Mouse (Mus musculus) frontal cortex, postnatal 25 days (tissue): ENCODE measurements around the gene Arrdc2.
A peak's percentile ranks its signal among the peaks of the same experiment; 100 is the strongest.

Experiments used
- DNase-seq, 2 experiments: peaks; one replicate each; pipeline ENCODE4 v3.0.0; 2022; ENCODE audit warnings: low spot score in 2 of 2

The Arrdc2 gene

GRCm38 (mm10) chr8:70864712-70865221 is 25.2 kb upstream of the Arrdc2 start:
- no peak for DNase-seq

DNA sequence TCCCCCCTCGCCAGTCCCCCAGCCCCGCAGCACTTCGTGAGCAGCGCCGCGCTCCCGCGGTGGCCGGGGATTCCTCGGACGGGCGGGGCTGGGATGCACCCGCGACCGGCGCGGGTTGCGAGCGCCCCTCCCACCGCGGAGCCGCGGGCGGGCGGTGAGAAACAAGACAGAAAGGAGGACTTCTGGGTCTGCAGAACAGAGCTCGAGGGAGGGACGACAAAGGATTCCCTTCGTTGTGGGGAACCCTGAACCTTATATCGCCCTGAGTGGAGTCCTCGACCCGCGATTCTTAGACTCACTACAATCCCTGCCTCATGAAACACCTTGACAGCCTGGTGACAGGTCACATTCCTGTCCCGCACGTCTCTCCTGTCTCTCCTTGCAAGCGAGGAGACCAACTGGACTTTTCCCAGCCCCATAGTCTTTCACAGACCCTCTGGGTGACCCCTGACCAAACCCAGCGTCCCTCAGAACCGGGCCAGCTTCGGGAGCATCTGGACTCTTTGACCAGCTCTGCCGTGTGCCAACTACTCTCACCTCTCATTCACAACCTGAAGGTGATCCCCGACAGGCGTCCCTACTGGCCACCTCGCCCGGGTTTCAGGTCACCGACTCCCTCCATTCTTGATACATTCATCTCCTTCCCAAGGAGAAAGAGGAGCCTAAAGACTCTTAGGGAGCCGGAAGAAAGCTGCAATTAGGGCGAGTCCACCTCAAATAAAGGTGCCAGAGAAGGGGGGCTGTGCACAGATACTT is 24.6 kb upstream of the Arrdc2 start:
- no peak for DNase-seq

DNA sequence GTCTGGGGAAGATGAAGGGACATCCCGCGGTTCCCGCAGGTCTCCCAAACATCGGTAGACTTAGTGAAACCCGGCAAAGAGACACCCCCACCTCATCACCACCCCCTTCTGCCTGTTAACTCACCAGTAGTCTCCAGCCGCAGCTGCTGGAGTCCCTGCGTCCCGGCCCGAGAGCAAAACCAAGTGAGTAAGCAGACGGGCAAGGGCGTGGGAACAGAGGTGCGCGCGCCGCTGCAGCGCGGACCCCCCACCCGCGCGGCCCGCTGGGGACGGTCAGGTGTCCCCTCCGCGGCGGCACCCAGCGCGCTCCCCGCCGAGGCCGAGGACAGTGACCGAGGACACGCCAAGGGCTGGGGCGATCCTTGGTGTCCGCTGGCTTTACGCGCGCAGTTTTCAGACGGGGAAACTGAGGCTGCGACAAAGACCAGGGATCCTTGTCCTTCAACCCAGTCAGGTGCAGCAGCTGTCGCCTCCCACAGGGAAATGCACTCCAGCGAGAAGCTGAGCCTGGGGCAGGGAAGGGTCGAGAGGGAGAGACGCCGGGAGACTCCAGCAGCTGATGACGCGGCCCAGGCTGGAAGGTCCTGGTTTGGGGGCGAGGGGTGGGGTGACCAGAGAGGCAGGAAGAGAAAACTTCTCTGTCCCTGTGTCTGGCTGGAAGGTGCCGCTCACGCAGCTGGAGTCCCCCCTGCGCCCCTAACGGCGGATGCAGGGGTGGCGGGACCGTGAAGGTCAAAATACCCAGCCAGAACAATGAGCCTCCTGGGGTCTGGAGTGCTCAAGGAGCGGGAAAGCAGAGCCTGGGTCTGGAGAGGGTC is 23.5 kb upstream of the Arrdc2 start, which contains the start of gene Kcnn1:
Gene Kcnn1 (minus strand): TSS at position 435 of the 818 bp plus-strand sequence.
- no peak for DNase-seq

DNA sequence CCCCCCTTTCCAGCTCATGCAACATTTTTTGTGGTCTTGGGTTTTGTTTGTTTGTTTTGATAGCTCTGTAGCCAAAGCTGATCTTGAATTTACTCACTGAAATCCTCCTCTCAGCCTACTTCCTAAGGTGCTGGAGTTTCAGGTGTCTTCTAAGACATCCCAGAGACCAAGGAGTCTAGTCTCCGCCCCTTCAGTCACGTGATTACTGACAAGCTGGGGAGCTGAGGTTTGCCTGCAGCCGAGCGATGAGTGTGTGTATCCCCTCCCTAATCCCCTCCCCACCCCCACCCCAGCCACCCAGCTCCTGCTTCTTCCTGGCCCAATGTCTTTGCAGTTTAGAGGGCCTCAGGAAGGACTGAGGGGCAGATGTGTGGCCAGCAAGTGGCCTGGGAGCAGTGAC is 18.0 kb upstream of the Arrdc2 start:
- DNase-seq = no peak

- no peak for DNase-seq
Measured at GRCm38 (mm10) chr8:70856541-70857197, 17.1 kb upstream of the Arrdc2 start.

DNA sequence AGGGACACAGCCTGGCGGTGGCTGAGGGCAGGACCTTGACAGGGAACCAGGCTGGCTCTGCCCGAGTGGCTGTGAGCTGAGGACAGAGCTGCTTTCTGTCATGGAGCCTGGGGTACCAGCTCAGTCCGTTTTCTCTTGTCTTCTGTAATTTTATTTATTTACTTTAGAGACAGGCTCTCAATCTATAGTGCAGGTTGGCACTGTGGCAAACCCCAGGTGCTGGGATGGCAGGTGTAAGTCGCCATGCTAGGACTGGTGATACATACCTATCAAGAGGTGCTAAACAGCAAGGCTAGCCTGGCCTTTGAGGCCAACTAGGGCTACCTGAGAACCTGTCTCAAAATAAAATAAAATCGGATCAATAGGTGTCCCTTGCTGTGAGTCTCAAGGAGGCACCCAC is 16.5 kb upstream of the Arrdc2 start:
- no peak for DNase-seq

GRCm38 (mm10) chr8:70853863-70854262 is 14.3 kb upstream of the Arrdc2 start:
- no peak for DNase-seq

GRCm38 (mm10) chr8:70852595-70853231 is 13.2 kb upstream of the Arrdc2 start:
- DNase-seq = no peak

DNA sequence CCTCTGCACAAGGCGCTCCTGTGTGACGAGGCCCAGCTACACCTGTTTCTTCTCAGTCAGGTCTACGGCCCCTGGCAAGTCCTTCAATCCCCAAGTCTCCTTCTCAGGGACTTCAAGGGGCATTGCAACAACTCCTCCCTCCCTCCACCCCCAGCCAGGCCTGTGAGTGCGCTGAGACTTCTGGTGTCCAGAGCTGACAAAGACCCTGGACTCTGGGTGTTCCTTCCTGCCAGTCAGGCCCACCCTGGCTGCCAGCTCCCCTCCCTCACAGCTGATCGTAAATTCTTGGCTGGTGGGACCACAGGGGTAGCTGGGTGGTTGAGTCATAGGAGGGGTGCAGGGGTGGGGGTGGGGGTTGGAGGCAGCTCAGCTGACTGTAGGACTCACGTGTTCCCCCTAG is 12.3 kb upstream of the Arrdc2 start:
- DNase-seq = no peak

DNA sequence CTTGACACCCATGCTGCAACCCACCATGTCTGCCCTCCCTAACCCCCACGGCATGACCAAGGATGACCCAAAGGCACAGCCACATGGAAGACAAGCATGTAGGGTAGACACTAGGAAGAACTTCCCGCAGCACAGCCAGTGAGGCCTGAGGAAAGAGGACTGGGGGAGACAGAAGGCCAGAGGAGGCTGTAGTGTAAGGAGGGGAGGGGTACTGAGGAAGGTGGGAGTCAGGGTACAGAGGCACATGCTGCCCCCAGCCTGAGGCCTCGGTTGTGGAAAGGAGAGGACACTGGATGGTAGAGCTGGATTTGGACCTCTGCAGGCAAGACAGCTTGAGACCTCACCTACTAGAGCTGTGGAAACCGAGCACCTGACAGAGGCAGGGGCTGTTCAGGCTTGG is 11.4 kb upstream of the Arrdc2 start:
- DNase-seq = no peak

DNA sequence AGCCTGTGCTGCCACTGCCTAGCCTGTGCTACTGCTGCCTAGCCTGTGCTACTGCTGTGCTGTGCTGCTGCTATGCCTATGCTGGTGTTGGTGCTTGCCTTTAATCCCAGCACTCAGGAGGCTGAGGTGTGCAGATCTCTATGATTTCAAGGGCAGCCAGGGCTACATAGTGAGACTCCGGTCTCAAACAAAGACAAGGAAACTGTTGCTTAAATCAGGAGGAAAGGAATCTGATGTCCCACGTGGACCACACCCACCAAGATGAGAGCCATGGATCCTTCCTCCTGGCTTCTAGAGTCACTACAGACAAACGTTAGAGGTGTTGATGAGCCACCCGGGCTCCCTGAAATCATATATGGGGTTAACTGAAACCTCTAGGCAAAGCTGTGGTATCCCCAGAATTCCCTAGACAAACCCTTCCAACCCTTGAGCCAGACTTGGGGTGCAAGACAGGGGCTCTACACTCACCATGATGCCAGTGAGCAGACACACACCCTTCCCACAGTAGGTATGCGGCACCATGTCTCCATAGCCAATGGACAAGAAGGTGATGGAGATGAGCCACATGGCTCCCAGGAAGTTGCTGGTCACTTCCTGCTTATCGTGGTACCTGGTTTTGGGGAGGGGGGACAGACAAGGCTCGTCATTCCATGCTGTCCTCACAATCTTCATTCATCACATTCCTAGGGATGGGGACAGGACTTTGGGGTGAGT is 10.8 kb upstream of the Arrdc2 start:
- DNase-seq = no peak

DNA sequence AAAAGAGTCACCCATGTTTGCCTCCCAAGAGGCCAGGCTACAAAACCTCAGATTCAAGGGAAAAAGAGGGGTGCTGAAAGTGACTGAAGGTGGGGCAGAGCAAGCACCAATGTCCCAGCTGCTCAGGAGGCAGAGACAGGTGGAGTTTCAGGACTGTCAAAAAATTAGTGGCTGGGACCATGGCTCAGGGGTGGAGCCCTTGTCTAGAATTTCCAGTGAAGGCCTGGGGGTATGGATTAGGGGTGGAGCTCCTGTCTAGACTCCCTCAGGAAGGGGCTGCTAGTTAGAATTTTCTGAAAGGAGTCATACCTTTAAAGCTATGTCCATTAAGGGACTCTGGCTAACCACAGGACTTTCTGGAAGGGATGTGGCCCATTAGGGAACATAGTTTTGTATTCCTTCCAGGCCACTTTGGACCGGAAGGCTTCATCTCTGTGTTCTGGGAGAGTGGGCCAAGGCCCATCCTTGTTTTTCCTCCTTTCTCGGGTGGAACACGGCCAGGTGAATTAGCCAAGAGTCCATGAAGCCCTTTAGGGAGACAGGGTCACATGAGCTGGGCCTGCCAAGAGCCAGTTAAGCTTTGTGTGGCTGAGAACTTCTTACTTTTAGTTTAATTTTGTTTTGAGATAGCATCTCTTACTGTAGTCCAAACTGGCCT is 9.9 kb upstream of the Arrdc2 start:
- DNase-seq = no peak

GRCm38 (mm10) chr8:70846371-70847154 is 7.0 kb upstream of the Arrdc2 start:
- no peak for DNase-seq

DNA sequence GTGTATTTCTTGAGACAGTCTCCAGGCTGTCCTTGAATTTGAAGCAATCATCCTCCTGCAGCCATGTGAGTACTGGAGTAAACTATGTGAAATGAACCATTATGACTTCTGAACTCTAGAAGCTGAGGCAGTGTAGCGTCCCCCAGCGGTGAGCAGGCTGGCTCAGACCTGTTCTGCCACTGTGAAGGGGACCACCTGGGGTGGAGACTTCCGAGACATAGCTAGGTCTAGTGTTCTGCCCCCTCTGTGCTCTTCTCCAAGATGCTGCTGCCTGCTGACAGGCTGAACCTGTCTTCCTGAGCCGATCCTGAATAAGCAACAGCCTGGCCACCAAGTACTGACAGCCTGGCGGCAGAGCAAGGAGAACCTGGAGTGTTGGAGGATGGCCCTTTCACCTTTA is 5.6 kb upstream of the Arrdc2 start:
- DNase-seq = no peak

- DNase-seq = peak; percentile 80 to 86
Measured at GRCm38 (mm10) chr8:70844523-70844922, 5.0 kb upstream of the Arrdc2 start.

- no peak for DNase-seq
Measured at GRCm38 (mm10) chr8:70843941-70844340, 4.4 kb upstream of the Arrdc2 start.

GRCm38 (mm10) chr8:70843214-70843773 is 3.8 kb upstream of the Arrdc2 start:
- DNase-seq = no peak

- no peak for DNase-seq
Measured at GRCm38 (mm10) chr8:70842484-70842883, 3.0 kb upstream of the Arrdc2 start.
